Mouse (Mus musculus): Measurements from ENCODE around the gene Krtap3-1.
"Not testable (repeated sequence)": the region's sequence is repeated elsewhere in the genome, so short reads cannot be mapped to it uniquely, and the experiment has no call there.

Gene Krtap3-1

GRCm38 (mm10) chr11:99566530-99566929, at the start of gene Krtap3-1:
Gene Krtap3-1 (minus strand): TSS chr11:99566630.
- no peak for DNase-seq

- DNase-seq: no peak
Measured at GRCm38 (mm10) chr11:99614796-99615363, 48.5 kb upstream of the Krtap3-1 start, which contains the start of gene Krtap2-4. Gene Krtap2-4 (minus strand): TSS chr11:99614846.

DNA sequence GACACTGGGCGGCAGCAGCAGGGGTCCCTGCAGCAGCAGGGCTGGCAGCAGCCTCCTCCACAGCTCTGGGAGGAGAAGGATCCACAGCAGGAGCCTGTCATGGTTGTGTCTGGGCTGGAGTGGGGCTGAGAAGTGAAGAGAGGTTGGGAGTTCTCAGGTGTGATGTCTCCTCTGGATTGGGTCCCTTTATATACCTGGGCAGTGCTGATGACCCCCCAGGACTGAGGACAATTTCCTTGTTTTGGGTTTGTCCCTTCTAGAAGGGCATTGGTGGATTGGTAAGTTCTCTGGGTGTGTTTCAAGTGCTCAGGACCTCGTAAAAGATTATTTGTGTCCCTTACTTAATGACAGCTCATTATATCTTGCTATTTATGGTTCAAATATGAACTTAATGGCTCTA, 43.7 kb upstream of the Krtap3-1 start, which contains the start of gene Gm11937:
Gm11937 (minus strand) TSS at position 101 of the 400 bp plus-strand sequence.
- DNase-seq: not testable (repeated sequence)

DNA sequence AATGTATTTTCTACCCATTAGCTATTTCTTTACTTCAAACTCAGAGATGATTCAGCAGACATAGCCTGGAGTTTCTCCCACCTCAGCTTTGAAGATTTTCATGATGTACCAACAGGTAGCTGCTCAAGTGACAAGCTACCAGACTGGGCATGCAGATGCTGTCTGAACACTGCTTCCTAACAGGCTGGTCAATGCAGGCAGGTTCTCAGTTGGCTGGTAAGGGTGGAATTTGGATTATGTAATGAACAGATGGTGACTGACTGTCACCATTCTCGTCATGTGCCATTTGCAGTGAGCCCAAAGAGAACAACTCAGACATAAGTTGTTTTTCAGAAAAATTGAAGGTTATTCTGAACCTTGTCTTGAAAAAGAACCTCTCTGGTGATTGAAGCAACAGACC, 42.7 kb upstream of the Krtap3-1 start:
- no peak for DNase-seq

DNA sequence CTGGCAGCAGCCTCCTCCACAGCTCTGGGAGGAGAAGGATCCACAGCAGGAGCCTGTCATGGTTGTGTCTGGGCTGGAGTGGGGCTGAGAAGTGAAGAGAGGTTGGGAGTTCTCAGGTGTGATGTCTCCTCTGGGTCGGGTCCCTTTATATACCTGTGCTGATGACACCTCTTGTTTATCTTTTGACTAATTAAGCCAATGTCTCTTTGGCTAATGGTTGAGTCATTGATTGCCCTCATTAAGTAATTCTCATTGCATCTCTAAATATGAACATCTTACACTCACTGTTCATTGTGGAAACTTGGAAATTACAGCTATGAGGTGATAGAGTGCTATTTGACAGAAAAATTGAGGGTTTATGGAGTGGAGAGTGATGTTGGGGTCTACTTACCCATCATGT, 36.8 kb upstream of the Krtap3-1 start, which contains the start of gene Gm11938:
Gm11938 (minus strand) TSS at position 101 of the 400 bp plus-strand sequence.
- DNase-seq: not testable (repeated sequence)

DNA sequence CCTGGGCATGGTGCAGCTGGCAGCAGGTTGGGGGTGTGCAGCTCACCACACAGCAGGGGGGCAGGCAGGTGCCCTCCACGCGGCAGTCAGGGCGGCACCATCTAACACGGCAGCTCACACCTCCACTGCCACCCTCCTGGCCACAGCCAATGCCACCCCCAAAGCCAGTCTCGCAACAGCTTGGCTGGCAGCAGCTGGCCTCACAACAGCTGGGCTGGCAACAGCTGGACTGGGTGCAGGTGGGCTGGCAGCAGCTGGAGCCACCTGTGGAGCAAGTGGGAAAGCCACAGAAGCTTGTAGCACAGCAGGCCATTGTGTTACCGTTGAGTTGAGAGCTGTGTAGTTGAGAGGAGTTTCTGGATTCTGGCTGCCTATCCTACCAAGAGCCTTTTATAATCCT, 31.3 kb upstream of the Krtap3-1 start, which contains the start of gene Krtap9-3:
Krtap9-3 (minus strand) TSS at position 364 of the 400 bp plus-strand sequence.
- DNase-seq: not testable (repeated sequence)

- DNase-seq: no peak
Measured at GRCm38 (mm10) chr11:99590981-99591380, 24.6 kb upstream of the Krtap3-1 start, which contains the start of gene Krtap1-3. Gene Krtap1-3 (minus strand): TSS chr11:99591339.

GRCm38 (mm10) chr11:99585096-99585495, 18.7 kb upstream of the Krtap3-1 start:
- no peak for DNase-seq

GRCm38 (mm10) chr11:99583245-99583704, 16.8 kb upstream of the Krtap3-1 start, which contains the start of gene Krtap1-4:
Gene Krtap1-4 (minus strand): TSS chr11:99583654.
- no peak for DNase-seq

DNA sequence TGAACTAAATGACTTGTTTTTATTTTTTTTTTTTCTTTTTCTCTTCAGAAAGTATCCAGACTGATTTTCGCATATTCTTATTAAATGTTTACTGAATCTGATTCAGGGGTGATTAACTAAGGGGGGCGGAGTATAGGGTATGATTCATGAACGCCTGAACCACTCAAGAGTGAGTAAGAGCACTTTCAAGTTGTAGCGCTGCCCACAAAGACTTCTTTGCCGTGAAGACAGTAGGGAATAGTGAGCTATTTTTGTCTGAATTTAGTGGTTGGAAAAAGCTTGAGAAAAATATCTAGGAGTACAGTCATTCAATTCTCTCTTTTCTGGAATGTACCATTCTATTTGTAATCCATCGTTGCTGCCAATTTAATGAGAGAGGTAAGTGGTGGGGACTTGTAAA, 15.1 kb upstream of the Krtap3-1 start:
- no peak for DNase-seq

DNA sequence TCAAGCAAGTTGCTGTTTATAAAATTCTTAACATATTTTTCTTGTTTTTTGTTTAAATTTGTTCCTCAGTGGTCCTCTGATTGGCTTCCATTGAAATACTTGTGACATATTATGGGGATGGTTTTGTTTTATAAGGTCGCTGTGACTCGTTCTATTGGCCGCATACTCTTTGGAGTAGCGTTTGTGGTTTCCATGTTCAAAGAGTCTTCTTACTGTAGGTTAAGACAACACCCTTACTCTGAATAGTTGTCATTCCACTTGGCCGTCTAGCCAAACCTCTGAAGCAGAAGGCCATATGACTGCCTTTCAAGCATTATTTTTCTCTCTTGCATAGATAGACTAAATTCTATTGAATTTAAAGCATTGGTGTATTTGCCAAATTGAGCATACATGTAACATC, 14.6 kb upstream of the Krtap3-1 start:
- no peak for DNase-seq

GRCm38 (mm10) chr11:99580636-99581035, 14.2 kb upstream of the Krtap3-1 start, which contains the start of gene Krtap1-5:
Gene Krtap1-5 (minus strand): TSS chr11:99581016.
- DNase-seq: no peak

- DNase-seq: peak; percentile 60 to 67
Measured at GRCm38 (mm10) chr11:99574106-99574505, 7.7 kb upstream of the Krtap3-1 start.

DNA sequence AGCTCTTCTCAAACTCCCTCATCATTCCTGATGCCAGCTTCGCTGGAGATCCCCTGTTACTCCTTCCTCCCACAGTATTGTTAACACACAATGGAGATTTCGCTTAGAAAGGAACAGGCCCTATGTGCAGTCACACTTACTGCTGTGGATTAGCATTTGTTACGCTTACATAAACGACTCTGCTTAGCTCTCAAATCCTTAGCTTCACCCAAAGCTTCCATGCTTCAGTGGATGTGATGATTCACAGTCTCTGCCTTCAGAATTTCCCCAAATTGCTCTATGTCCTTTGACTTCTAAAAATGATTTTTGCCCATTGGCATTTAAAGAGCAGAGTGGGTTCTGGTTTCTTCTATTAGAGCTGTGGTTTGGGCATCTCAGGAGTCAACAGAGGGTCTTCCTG, 6.7 kb upstream of the Krtap3-1 start:
- no peak for DNase-seq

GRCm38 (mm10) chr11:99562580-99562979, 3.9 kb downstream of the Krtap3-1 start:
- no peak for DNase-seq

DNA sequence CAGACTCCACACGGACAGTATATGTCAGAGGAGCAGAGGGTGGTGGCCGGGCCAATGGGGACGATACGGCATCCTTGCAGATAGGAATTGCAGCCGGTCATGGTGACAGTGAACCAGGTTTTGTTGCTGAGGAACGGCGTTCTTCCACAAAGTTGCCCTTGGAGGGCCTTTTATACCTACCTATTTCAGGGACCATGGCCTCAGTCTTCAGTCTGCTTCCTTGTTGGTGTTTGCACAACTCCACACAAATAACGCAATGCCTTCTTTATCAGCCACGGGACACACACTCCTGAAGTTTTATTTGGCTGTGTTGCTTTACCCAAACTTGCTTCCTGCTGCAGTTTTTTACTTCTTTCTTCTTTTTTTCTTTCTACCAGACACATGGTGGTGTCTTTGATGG, 7.1 kb downstream of the Krtap3-1 start, which contains the start of gene Gm11939:
Gm11939 (minus strand) TSS at position 101 of the 400 bp plus-strand sequence.
- no peak for DNase-seq

- DNase-seq: no peak
Measured at GRCm38 (mm10) chr11:99557976-99558745, 8.3 kb downstream of the Krtap3-1 start.

- DNase-seq: no peak
Measured at GRCm38 (mm10) chr11:99556753-99557152, 9.7 kb downstream of the Krtap3-1 start, which contains the start of gene Krtap3-2. Gene Krtap3-2 (minus strand): TSS chr11:99556853.

GRCm38 (mm10) chr11:99556195-99556594, 10.2 kb downstream of the Krtap3-1 start:
- DNase-seq: no peak

- no peak for DNase-seq
Measured at GRCm38 (mm10) chr11:99550765-99551164, 15.7 kb downstream of the Krtap3-1 start, which contains the start of gene Krtap3-3. Gene Krtap3-3 (minus strand): TSS chr11:99550865.

DNA sequence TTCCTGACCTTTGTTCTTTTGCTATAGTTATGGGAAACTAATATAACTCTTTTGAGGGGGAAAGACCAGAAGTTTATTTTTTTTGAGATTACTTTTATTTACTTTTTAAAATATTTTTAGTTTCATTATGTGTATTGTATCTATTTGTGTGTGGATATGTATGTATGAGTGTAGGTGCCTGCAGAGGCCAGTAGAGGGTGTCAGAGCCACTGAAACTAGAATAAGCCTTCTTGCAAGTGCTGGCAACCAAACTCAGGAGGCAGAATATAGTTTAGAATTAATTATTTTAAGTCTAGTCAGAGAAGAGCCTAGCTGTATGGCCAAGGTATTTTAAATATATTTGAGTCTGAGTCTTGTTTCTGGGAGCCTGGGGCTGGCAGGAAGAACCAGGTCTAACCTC, 18.5 kb downstream of the Krtap3-1 start:
- no peak for DNase-seq

DNA sequence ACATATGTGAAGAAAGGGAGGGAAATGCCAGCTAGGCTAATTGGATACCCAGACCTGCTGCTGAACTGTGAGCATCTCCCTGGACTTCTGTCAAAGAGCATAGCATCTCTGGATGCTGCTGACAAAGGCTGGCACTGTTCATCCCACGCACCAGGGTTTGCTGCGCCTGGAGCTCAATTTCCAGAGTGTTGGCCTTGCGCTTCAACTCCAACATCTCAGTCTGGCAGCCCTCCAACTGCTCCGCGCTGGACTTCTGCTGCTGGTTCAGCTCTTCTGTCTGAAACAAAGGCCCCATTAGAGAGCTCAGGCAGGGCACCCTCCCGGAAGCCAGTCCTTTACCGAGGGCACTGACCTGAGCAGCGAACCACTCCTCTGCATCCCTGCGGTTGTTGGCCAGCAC, 26.7 kb downstream of the Krtap3-1 start:
- DNase-seq: no peak

DNA sequence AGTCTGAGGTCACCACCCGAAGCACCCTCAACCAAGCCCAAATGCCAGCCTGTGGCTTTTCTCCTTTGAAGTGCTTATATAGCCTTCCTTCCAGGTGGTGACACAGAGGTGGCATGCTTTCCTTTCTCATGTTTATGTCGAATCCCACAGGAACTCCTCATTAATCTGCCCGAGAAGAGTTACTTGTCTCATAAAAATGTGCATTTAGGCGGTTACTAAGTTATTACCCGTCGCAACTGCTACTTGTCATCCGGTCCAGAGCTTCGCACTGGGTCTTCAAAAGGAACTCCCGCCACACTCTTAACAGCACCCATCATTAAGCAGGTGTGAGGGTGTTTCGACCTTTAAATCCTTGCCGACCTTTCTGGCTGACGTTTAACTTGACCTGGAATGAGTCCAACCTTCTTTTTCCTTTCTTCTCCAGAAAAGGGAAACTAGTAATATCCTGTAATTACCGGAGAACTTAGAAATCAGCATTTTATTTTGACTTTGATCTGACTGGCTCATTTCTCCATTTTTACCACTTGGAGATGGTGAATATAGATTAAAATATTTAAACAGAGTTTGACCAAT, 45.1 kb downstream of the Krtap3-1 start, which contains the start of gene Krt39:
Krt39 (minus strand) TSS at position 51 of the 573 bp plus-strand sequence.
- no peak for DNase-seq

All from B cell, adult 2 months (primary cell).